14 mouse cellular contexts compared by ENCODE assay signal in the genomic region with DNA sequence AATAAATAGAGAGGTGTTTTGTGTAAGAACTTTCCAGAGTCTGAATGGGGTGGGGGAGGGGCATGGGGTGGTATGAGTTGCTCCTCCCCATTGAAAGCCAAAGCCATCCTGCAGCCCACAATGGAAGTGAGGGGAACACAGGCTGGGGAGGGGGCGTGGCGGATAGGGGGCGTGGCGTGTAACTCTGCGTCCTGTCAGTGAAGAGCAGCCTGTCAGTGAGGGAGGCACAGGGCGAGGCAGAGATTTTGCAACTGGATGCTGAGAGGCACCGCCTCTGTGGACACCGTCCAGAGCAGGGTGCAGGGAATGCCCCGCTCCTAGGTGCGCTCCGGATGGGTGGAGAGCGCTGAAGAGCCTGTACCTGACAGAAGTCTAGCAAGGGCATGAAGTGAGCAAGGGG. TPM values are rescaled to one million over a fixed set of nuclear protein-coding genes. Genes with fewer than 3 reads are reported as not detected.
DNase-seq lines count a peak whose midpoint lies in the region; ATAC-seq lines count a peak whose summit lies in the region.
"Had no signal": no experiment of that assay in that cellular context is flagged by ENCODE, and none has a peak within 500 bp of the region (broad histone marks: within the 10 kb centered on the region; RNA-seq: fewer than 3 reads in every experiment).

A gene (plus strand): TSS at position 207 of the 400 bp plus-strand sequence.

- no peak within 1 kb of the TSS for H3K4me3 ChIP-seq in hindbrain, embryonic 11.5 days (ENCODE audit: low read depth, low read length)
- no peak within 1 kb of the TSS for H3K4me3 ChIP-seq in hindbrain, embryonic 12.5 days
- H3K4me3 ChIP-seq in embryonic facial prominence, embryonic 15.5 days (replicated peaks), result 0 out of 2 replicates have a peak within 1 kb of the TSS, but pooled peaks have one; percentile 6

- no peaks in the 10 kb centered on the region for H3K36me3 ChIP-seq in hindbrain, embryonic 11.5 days (ENCODE audit: control insufficient read depth, insufficient read depth, low read length)
- no peaks in the 10 kb centered on the region for H3K36me3 ChIP-seq in hindbrain, embryonic 12.5 days
- H3K36me3 ChIP-seq in embryonic facial prominence, embryonic 15.5 days, result no peaks in the 10 kb centered on the region

- H3K27ac ChIP-seq in hindbrain, embryonic 11.5 days (ENCODE audit: low read depth, low read length), result no peak within 1 kb of the TSS
- H3K27ac ChIP-seq in hindbrain, embryonic 12.5 days, result no peak within 1 kb of the TSS
- 0 out of 2 replicates have a peak within 1 kb of the TSS, but pooled peaks have one; percentile 34 for H3K27ac ChIP-seq in embryonic facial prominence, embryonic 15.5 days (replicated peaks)

- 38% methylated on average over 12 of the region's 12 CpGs for WGBS in hindbrain, embryonic 11.5 days
- WGBS in hindbrain, embryonic 12.5 days, result 23% methylated on average over 12 of the region's 12 CpGs
- WGBS in embryonic facial prominence, embryonic 15.5 days, result 31% methylated on average over 12 of the region's 12 CpGs

- no peaks in the 10 kb centered on the region for H3K4me1 ChIP-seq in hindbrain, embryonic 11.5 days (replicated peaks; ENCODE audit: control insufficient read depth, insufficient read depth, low read length)
- H3K4me1 ChIP-seq in hindbrain, embryonic 12.5 days, result no peaks in the 10 kb centered on the region
- peaks cover 3% of the 10 kb centered on the region; the same call in 1 of the 2 replicates for H3K4me1 ChIP-seq in embryonic facial prominence, embryonic 15.5 days

- H3K9ac ChIP-seq in hindbrain, embryonic 11.5 days (ENCODE audit: low read depth, low read length), result no peak within 1 kb of the TSS
- H3K9ac ChIP-seq in hindbrain, embryonic 12.5 days, result no peak within 1 kb of the TSS
- H3K9ac ChIP-seq in embryonic facial prominence, embryonic 15.5 days, result no peak within 1 kb of the TSS

- no peak for ATAC-seq in hindbrain, embryonic 11.5 days (ENCODE audit: low FRiP score)
- ATAC-seq in hindbrain, embryonic 12.5 days (ENCODE audit: low FRiP score), result no peak
- no peak for ATAC-seq in embryonic facial prominence, embryonic 15.5 days (ENCODE audit: insufficient number of reproducible peaks, low FRiP score, low TSS enrichment, low read depth)
- no peak for ATAC-seq in frontal cortex, adult (ENCODE audit: low TSS enrichment)
- ATAC-seq: forebrain, embryonic 14.5 days had no signal

- H3K9me3 ChIP-seq in hindbrain, embryonic 11.5 days (ENCODE audit: control insufficient read depth, low read length), result peaks cover 2% of the 10 kb centered on the region; the same call in 1 of the 2 replicates
- H3K9me3 ChIP-seq in hindbrain, embryonic 12.5 days (replicated peaks), result peaks cover 12% of the 10 kb centered on the region
- H3K9me3 ChIP-seq in embryonic facial prominence, embryonic 15.5 days (replicated peaks), result no peaks in the 10 kb centered on the region

- peak; percentile 31 for DNase-seq in hindbrain, embryonic 11.5 days (ENCODE audit: low spot score)
- peak; percentile 64 for DNase-seq in ES-CJ7 (ENCODE audit: low read depth, low spot score)
- peak; percentile 46 for DNase-seq in lung, postnatal 14 days
- DNase-seq in gastrocnemius, postnatal 10 days, result no peak
- DNase-seq in cerebellum, postnatal 4 days (ENCODE audit: low spot score in 2 of 2), result no peak
- DNase-seq: spleen, adult 18-20 months had no signal

- H3K4me2 ChIP-seq in hindbrain, embryonic 11.5 days (replicated peaks; ENCODE audit: low read depth, low read length), result no peak within 1 kb of the TSS
- no peak within 1 kb of the TSS for H3K4me2 ChIP-seq in hindbrain, embryonic 12.5 days (replicated peaks)
- peak within 1 kb of the TSS; percentile 8; the same call in 1 of the 2 replicates for H3K4me2 ChIP-seq in embryonic facial prominence, embryonic 15.5 days (replicated peaks)

- no peaks in the 10 kb centered on the region for H3K27me3 ChIP-seq in hindbrain, embryonic 11.5 days (ENCODE audit: control insufficient read depth, insufficient read depth, low read length)
- H3K27me3 ChIP-seq in hindbrain, embryonic 12.5 days, result no peaks in the 10 kb centered on the region
- H3K27me3 ChIP-seq in embryonic facial prominence, embryonic 15.5 days, result no peaks in the 10 kb centered on the region

RNA-seq across cellular contexts. Expression of the gene that starts here (rescaled TPM):
- polyA plus RNA-seq in hindbrain, embryonic 11.5 days (2014; fragmentation: Nextera tagmentation; extraction: Ambion mirVana), result not detected in 2 replicates
- not detected in 2 replicates for polyA plus RNA-seq in hindbrain, embryonic 12.5 days (2016; fragmentation: Nextera tagmentation; extraction: Ambion mirVana)
- polyA plus RNA-seq in embryonic facial prominence, embryonic 15.5 days (2015; fragmentation: Nextera tagmentation; extraction: Ambion mirVana), result 6.7 and 7.9 TPM in 2 replicates
- not detected for total RNA-seq in gastrocnemius, postnatal 10 days (2021)
- total RNA-seq: common myeloid progenitor, adult 5-6 weeks; neutrophil, adult 5-6 weeks had no signal
- polyA plus RNA-seq: forebrain, embryonic 14.5 days; heart, embryonic 14.5 days; midbrain, embryonic 14.5 days had no signal

Comparison
In these comparisons a context has a peak if more than half of its experiments do, and no peak if none do; other contexts are left out.
1. Peak in DNase-seq in hindbrain, embryonic 11.5 days; RNA of the gene not detected or under 1 TPM.
2. DNase-seq: peak in ES-CJ7 (single experiment) and lung, postnatal 14 days (single experiment); none in gastrocnemius, postnatal 10 days (single experiment) and cerebellum, postnatal 4 days (0 of 2).